Mouse (Mus musculus): ENCODE measurements around the gene Akap5. TPM values are rescaled to one million over a fixed set of nuclear protein-coding genes. Genes with fewer than 3 reads are reported as not detected.

Akap5 gene
- polyA plus RNA-seq, 1 experiment = 0.41 TPM

GRCm38 (mm10) chr12:76310633-76311032 lies 14.1 kb upstream of the Akap5 start:
- DNase-seq (ENCODE audit: low read depth) = no peak

- DNase-seq (ENCODE audit: low read depth) = peak; percentile 57
Observed at GRCm38 (mm10) chr12:76311227-76311626, 13.5 kb upstream of the Akap5 start.

- DNase-seq (ENCODE audit: low read depth) = no peak
Observed at GRCm38 (mm10) chr12:76311951-76312350, 12.7 kb upstream of the Akap5 start.

- no peak for DNase-seq (ENCODE audit: low read depth)
Observed at GRCm38 (mm10) chr12:76318282-76319212, 6.1 kb upstream of the Akap5 start.

GRCm38 (mm10) chr12:76326437-76327220 lies 1.9 kb downstream of the Akap5 start:
- no peak for DNase-seq (ENCODE audit: low read depth)

- no peak for DNase-seq (ENCODE audit: low read depth)
Observed at GRCm38 (mm10) chr12:76328567-76329354, 4.1 kb downstream of the Akap5 start.

GRCm38 (mm10) chr12:76333688-76334087 lies 9.0 kb downstream of the Akap5 start:
- DNase-seq (ENCODE audit: low read depth) = no peak

- no peak for DNase-seq (ENCODE audit: low read depth)
Observed at GRCm38 (mm10) chr12:76335641-76336040, 10.9 kb downstream of the Akap5 start.

- no peak for DNase-seq (ENCODE audit: low read depth)
Observed at GRCm38 (mm10) chr12:76336111-76336965, 11.6 kb downstream of the Akap5 start.

GRCm38 (mm10) chr12:76341080-76341479 lies 16.4 kb downstream of the Akap5 start:
- DNase-seq (ENCODE audit: low read depth) = no peak

DNA sequence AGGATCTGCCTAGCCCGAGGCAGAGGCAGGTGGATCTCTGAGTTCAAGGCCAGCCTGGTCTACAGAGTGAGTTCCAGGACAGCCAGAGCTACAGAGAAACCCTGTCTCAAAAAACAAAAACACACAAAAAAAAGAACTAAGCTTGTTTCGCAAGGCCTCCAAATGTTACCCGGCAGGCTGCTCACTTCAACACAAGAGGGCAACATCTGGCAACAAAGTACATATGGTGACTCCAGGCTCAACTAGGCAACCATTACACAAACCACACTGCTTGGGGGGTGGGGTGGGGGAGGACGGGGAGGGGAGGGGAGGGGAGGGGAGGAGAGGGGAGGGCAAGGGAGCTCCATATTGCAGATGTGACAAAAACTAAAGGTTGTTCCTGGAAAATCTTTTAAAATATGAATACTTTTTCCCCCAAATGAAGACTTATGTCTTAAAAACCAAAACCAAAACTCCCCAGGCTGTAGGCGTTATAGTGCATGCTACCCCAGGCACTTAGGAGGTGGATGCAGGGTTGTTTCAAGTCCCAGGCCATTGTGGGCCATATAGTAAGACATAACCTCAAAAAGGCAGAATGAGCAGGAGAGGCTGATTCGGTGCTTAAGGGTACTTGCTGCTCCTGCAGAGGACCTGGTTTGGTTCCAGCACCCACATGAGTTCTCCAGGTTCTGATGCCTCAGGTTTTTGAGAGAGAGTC lies 21.2 kb downstream of the Akap5 start:
- no peak for DNase-seq (ENCODE audit: low read depth)

DNA sequence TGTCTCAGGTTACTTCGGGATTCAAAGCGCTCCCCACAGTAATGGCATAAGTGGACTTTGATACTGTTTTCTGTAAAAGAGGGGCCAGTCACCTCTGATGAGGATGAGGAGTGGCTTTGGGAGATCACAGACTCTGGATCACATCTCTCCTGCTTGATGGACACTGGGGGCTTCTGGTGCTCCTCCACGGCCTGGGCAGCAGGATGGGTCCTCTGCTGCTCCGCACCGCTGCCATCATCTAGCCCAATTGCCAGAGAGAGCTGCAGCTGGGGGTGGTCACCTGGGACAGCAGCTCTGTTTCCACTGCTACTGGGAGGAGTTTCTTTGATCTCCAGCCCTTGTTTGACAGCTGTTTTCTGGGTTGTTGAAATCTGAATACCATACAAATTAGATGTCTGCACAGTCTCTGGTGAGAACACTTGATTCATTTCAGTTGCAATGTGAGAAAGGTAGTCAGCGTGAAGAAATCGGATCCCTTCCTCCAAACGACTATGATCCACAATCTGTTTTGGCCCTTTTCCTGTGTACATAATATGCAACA lies 25.1 kb downstream of the Akap5 start:
- DNase-seq (ENCODE audit: low read depth) = no peak

DNA sequence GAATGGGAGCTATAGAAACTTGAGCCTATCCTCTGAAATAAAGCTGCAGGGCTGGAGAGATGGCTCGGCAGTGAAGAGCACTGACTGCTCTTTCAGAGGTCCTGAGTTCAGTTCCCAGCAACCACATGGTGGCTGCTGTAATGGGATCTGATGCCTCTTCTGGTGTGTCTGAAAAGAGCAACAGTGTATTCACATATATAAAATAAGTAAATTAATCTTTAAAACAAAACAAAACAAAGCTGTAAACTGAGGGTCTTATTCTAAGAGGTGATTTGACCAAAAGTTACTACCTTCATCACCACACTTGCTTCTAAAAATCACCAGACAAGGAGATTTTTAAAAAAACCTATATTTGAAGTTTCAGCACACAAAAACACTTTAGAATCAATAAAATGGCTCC lies 36.2 kb downstream of the Akap5 start:
- DNase-seq (ENCODE audit: low read depth) = no peak

- DNase-seq (ENCODE audit: low read depth) = no peak
Observed at GRCm38 (mm10) chr12:76361405-76362302, 37.0 kb downstream of the Akap5 start.

GRCm38 (mm10) chr12:76362303-76362676 lies 37.6 kb downstream of the Akap5 start:
- DNase-seq (ENCODE audit: low read depth) = no peak

GRCm38 (mm10) chr12:76366276-76366675 lies 41.6 kb downstream of the Akap5 start:
- no peak for DNase-seq (ENCODE audit: low read depth)

- no peak for DNase-seq (ENCODE audit: low read depth)
Observed at GRCm38 (mm10) chr12:76367096-76367995, 42.7 kb downstream of the Akap5 start.

GRCm38 (mm10) chr12:76368201-76368789 lies 43.6 kb downstream of the Akap5 start:
- DNase-seq (ENCODE audit: low read depth) = no peak
